Mouse (Mus musculus) megakaryocyte-erythroid progenitor cell, adult 5-6 weeks (primary cell): Measurements from ENCODE around the gene Smg5. TPM values are rescaled to one million over a fixed set of nuclear protein-coding genes. Genes with fewer than 3 reads are reported as not detected.
"Not testable (repeated sequence)": the region's sequence is repeated elsewhere in the genome, so short reads cannot be mapped to it uniquely, and the experiment has no call there.

Experiments
- ATAC-seq: replicated peaks from 2 replicates; pipeline ENCODE4 v1.8.0; 2016; ENCODE audit warnings: mild to moderate bottlenecking, inconsistent platforms; ENCODE audit not compliant: severe bottlenecking, poor library complexity, low FRiP score, low TSS enrichment
- total RNA-seq, 2 experiments: library from RNA; stranded (forward) in 1 of 2; stranded (reverse) in 1 of 2; fragments of 200-1000, 215-1000 nt in 1 of 2; fragments of >200 nt in 1 of 2; fragmentation: Nextera tagmentation in 1 of 2; gene quantifications; 2 replicates each; pipeline ENCODE4 v1.2.3; 2014 to 2017

Smg5 gene
- 40.7 and 57.5 TPM in 2 replicates for total RNA-seq (2014; fragmentation: Nextera tagmentation)
- total RNA-seq (2017), result 39.0 and 40.9 TPM in 2 replicates

DNA sequence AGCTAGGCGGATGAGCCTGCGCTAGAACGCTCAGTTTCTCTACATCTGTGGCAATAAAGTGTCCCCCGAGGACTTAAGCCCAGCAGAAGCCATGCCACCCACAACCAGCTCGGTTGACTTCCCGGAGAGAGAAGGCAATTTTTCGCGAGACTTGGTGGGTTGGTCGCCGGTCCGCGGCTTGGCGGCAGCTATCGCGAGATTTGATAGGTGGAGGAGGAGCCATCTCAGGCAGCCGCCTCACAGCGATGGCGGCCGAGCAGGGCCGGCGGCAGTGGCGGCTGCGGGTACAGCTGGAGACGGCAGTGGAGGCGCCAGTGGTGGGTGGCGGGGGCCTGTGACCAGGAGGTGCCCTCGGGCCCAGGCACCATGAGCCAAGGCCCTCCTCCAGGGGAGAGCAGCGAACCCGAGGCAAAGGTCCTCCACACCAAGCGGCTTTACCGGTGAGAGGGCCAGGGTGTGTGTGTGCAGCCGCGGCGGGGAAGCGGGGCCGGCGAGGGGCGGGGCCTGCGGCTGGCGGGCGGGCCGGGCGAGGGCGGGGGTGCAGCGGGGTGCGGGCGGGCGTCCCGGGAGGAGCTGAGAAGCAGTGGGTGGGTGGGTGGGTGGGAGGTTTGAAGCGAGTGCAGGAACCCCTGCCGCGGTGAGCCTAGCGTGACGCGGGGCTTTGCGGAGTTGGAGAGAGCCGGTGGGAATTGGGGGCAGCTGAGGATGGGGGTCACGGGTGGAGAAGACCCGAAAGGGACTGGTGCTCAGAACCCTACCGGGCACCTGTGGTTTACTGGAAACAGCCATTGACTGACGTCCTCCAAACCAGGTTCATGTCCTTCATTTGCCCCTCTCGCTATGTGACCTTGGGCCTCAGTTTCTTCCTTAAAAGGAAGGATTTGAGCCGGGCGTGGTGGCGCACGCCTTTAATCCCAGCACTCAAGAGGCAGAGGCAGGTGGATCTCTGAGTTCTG is at the start of gene Smg5, which contains the start of gene Tmem79:
Gene Smg5, plus strand, starts transcription at position 203 of the 956 bp plus-strand sequence.
Gene Tmem79, minus strand, starts transcription at position 91 of the 956 bp plus-strand sequence.
- peak; percentile 88 for ATAC-seq

DNA sequence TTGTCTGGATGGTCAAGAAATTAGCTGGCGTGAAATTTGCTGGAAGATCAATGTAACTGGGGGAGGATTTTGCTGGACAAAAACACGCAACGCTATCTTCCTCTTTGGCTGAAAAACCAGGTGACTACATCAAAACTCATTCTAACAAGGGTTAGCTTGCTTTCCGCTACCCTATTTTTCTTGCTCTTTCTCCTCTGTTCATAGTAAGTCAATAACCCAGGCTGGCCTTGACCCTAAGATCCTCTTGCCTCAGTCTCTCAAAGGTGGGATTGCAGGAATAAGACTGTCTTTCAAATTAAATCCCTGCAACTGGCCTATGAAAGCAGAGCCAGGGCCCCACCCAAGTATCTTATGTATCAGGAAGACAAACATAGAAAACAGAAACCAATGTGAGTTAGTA is 49.0 kb upstream of the Smg5 start, which contains the start of gene Gm38392:
Gene Gm38392, minus strand, starts transcription at position 101 of the 400 bp plus-strand sequence.
- no peak for ATAC-seq

DNA sequence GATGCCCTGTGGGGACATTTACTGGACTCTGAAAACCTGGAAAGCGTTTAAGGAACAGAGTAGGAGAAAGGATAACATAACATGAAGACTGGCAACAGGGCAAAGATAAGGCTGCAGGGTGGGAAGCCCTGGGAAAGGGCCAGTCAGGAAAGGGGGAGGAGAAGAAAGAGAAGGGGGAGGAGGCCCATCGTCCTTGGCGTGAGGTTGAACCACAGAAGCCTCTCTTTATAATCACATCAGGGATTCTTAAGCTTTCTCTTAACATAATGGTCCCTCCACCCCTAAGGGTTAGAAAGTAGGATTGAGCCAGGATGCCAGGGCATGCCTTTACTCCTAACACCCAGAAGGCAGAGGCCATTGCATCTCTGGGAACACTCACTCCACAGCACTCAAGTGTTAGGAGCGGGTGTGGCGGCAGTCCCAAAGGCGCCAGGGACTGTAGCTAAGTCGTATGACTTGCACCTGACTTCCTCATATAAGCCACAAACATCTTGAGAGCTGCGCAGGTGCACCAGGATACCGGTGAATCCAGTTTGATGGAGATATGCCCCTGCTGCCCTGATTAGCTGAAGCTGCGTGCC is 47.8 kb upstream of the Smg5 start:
- ATAC-seq, result not testable (repeated sequence)

DNA sequence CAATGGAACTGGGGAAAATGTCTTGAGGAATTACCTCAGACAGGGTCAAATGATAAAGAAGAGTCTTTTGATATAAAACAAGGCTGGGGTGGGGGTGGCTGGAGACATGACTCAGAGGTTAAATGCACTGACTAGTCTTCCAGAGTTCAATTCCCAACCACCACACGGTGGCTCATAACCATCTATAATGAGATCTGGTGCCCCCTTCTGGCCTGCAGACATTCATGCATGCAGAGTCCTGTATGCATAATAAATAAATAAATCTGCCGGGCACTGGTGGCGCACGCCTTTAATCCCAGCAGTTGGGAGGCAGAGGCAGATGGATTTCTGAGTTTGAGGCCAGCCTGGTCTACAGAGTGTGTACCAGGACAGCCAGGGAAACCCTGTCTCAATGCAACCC is 44.1 kb upstream of the Smg5 start:
- no peak for ATAC-seq

DNA sequence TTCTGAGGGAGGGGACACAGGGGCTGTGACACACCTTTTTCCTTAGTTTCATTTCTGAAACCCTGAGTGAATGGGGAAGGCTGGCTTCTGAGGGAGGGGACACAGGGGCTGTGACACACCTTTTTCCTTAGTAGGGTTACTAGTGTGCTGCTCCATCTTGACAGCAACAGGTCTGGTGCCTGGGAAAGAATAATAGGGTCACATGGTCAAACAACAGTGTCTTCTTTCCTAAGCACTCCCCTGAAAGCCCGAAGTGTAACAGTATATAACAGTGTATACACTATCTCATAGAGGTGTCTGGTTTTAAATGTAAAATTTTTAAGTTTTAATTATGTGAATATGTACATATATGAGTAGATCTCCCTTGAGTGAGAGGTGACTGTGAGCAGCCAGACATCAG is 40.8 kb upstream of the Smg5 start:
- not testable (repeated sequence) for ATAC-seq

DNA sequence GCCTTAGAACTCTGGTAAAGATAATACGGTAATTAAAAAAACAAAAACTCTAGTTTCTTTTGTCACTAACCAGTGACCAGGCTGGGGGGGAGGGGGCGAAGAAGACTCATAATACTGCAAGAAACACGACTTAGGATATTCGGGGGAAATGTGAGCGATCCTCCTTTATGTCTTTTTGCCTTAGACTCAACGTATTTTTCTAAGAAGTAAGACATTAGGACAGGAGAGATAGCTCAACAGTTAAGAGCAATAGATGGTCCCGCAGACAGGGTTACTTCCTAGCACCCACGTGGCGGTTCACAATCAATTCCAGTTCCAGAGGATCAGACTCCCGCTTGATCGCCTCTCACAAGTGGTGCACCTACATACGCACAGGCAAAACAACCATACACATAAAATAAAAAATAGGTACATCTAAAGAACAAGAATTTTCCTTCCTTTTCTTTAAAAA is 39.9 kb upstream of the Smg5 start:
- no peak for ATAC-seq

DNA sequence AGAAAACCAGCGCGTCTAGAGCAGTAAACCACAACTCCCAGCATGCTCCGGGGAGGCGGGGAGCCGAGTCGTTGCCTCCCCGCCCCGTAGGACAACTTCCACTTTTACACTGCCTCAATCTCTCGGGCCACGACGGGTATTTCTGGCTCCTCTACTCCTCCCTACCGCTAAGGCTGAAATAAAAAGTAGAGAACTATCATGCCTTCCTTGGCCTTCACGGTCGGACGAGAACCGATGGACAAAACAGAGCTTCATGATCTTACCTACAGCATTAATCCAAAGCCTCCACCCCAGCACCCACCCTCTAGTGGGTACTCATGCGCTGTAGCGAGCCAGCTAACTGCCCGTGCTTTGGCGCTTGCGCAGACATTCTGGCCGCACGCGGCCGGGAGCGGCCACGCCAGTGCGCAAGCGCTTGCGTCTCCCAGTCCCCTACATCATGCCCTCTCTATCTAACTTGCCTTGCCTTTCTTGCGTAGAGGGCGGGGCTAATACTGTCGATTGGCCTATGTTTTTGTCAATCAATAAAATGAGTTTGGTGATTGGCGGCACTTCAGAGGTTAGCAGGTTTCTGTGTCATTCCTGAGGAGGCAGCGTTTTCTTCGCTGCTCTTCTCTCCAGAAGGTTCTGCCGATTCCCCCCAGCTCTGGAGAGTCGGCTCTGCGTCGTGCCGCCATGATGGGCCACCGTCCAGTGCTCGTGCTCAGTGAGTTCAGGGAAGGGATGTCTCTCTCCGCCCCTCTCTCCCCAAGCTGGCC is 39.3 kb upstream of the Smg5 start, which contains the start of the genes Tsacc and Cct3:
Gene Tsacc, minus strand, starts transcription at position 439 of the 758 bp plus-strand sequence.
Gene Cct3, plus strand, starts transcription at position 556 of the 758 bp plus-strand sequence.
- ATAC-seq, result peak; percentile 90

DNA sequence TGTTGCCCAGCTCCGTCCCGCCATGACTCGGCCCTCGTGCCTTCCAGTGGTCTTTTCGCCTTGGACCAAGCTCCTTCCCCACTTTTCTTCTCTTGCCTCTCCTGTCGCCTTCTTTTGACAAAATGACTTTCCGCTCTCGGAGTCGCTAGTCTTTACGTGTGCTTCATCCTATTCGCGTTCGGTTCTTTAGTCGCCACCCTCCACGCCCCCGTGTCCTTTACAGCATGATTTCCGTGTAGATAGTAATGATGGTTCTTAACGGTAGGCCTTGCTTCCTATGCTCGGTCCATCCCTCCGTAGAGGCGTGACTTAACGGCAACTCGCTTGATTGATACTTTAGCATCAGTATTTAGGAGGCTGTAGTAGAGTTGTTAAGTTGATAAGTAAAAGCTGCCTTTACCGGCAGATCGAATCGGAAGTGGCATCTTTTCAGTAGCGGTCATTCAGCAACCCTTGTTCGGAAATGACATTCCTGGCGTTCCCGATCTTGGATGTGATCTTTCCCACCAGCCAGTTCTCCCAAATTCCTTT is 38.7 kb upstream of the Smg5 start:
- ATAC-seq, result peak; percentile 36

DNA sequence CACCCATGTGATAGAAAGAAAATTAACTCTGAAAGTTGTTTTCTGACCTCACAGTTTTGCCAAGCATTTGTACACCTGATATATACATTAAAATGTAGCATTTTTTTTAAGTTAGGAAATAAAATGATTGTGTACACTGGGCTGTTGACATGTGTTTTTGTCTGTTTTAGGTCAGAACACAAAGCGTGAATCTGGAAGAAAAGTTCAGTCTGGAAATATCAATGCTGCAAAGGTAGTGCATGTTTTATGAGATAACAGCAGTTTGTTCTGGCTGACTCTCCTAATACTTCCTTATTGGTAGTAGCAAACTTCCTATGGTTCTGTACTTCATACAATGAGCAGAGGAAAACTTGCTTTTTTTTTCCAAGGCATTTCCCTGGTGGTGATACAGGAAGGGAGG is 36.9 kb upstream of the Smg5 start:
- ATAC-seq, result no peak

DNA sequence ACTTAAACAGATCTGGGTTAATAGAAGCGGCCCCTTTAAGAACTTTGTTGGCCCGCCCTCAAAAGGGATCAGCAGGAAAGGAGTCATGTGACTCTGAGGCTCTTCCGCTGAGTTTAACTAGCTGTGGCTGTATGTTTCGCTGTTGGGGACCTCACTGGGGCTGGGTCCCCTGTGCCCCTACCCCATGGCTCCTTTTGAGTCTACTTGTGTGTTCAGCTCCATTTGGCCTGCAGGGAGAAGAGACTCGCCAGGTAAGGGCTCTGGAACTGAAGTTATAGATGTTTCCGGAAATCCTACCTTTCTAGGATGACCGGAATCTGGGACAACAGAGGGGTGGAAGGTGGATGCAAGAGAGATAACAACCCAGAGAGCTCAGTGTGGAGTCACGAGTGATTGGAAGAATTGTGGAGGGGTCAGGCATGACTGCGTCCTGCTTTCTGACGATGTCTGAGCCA is 11.1 kb upstream of the Smg5 start, which contains the start of gene Glmp:
Gene Glmp, plus strand, starts transcription at position 73 of the 455 bp plus-strand sequence.
- ATAC-seq, result peak; percentile 79

DNA sequence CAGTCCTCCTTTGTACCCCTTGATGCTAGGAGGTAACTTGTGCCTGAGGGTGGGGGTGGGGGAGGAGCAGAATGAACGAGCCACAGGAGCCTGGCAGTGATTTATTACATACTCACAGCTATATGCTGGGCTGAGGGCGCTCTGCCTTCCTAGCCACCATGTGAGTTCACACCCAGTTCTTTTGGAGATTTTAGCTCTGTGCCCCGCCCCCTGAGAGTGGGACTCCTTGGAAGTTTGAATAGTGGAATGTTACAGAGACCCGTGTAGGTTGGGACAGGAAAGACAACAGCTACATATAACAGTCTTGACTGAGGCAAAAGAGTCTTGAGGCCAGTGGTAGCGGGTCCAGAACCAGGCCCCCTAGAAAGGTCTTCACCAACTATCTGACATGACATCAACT is 7.1 kb upstream of the Smg5 start:
- ATAC-seq, result no peak

DNA sequence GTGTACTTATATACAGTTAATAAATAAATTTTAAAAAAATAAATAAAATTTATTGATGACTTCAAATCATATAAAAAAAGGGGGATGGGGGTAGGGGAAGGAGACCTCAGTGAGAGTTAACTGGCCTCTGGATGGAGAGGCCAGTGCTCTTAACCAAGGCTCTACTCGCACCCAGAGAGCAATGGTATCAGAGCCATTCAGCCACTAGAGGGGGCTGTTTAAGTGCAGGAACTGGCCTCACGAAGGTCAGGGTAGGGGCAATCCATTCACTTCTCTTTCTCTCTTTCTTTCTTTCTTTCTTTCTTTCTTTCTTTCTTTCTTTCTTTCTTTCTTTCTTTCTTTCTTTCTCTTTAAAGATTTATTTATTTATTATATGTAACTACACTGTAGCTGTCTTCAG is 4.8 kb upstream of the Smg5 start:
- ATAC-seq, result 0 out of 2 replicates have a peak, but pooled peaks have one; percentile 41

DNA sequence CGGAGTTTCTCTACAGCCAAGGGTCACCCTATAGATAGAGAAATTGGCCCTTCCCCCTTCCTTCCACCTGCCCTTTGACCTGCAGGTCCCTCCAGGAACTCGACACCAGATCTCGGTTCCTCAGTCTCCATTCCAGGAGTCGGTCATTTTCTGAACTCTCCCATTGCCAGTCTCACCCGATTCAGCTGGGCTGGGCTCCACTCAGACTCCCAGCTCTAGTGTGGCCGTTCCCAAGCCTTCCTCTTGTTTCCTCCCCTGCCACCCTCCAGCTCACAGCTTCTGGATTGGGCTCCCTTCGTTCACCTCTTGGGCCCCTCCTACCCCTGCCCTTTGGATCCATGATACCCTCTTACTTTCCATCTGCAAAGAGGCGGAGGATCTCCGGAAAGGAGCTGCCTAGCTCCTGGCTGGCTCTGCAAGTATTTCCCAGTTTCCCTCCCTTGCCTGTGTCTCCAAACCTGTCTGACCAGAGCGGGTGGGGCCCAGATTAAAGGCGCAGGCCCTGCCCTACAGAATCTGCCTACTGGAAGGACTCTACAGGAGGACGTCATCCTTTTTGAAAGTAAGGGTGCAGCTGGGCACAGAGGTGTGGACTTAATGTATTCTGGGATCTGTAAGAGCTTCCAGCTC is 1.9 kb upstream of the Smg5 start:
- ATAC-seq, result no peak

DNA sequence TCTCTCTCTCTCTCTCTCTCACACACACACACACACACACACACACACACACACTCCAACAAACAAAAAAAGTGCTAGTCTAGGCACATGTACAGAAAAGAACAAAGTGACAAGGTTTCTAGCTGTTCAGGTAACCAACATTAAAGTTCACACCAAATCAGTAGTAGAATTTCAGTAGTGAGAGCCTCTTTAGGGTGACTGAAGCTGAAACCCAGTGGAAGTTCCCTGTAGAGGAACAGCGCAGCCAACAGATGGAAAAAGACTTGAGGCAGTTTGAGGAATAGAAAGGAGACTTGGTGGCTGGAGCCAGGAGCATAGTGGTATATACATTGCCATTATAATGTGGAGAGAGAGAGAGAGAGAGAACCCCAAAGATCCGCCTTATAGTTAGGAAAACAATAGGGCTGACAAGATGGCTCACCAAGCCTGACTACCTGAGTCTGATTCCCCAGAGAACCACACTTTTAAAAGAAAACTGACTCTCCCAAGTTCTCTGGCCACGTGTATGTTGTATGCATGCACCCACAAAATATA is 1.1 kb upstream of the Smg5 start:
- no peak for ATAC-seq

DNA sequence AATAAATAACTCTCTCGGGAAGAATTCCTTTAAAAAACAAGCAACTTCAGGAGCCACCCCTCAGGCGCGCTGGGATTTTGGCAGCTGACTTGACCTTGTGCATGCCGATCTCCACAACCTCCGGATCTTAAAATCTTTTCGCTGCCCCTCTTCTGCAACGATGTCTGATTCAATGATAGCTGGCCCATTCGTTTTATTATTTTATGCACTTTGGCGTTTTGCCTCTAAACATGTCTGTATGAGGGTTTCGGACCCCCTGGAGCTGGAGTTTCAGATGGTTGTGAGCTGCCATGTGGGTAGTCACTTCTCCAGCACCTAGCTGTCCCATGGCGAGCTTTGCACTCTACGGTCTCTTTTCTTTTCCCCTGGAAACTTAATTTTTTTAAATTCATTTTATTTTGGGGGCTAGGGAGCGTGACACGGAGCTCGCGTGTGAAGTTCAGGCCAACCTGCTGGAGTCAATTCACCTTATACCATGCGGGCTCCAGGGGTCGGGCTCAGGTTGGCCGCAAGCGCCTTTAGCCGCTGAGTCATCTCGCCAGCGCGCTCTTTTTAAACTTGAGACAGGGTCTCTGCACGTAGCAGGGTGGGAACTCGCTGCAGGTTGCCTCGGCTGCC is 515 bp upstream of the Smg5 start:
- peak; percentile 38 for ATAC-seq

DNA sequence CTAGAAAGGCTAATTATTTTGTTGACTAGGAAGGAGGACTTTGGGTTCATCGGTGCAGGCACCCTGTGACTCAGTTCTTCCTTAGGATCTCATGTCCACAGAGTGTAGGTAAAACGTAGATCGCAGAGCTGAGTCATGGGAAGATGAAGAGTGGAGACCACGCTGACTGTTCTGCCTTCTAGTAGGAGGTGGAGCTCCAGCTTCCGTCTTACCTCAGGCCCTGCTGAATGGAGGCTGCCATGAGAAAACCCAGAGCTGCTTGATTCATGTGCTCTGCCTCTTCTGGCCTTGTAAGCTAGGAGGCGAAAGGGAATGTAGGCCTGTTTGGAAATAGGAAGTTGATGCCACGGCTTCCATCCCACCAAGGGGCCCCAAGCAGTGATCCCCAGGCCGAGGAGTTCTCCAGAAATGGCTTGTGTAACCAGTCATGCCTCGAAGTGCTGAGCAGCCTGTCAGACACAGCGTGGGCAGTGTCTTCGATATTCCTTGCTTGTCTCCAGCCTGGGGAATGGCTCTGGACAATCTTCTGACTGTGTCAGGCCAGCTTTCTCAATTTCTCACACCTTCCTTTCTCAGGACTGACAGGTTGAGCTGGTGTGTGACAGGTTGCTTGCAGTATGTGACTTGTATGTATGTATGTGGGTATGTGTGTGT is 1.4 kb downstream of the Smg5 start:
- ATAC-seq, result no peak

DNA sequence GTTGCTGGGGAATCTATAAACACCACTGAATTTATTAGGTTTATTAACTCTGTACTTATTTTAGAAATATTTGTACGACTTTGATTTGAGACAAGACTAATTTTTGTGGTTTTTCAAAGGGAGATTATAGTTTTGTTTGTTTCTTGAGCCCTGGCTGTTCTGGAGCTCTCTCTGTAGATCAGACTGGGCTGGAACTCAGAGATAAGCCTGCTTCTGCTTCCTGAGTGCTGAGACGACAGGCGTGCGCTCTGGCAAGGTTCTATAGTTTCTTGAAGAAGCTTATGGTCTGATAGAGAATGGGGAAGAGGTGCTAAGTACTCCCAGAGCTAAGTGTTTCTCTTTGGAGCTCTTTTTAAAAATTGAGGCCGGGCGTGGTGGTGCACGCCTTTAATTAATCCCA is 2.3 kb downstream of the Smg5 start:
- peak; percentile 78 for ATAC-seq

DNA sequence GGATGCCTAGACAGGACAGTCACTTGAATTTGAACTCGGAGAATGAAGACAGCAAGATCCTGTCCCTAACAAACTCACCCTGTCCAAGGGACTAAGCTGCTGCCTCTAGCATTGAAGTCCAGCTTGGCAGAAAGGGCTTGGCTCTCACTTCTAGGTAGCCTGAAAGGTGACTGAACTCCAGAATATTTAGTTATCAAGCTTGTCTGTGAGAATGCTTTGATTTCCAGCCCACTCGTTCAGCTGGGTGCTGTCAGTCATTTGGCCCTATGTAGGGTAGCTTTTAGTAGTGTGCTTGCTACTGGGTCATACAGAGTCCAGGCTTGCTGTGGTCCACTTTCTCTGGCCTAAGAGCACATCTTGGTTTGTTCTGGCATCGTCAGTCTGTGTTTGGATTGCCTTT is 2.9 kb downstream of the Smg5 start:
- no peak for ATAC-seq
